Mouse (Mus musculus) neural tube, embryonic 14.5 days (tissue): ENCODE data around the gene Defb36. TPM values are rescaled to one million over a fixed set of nuclear protein-coding genes. Genes with fewer than 3 reads are reported as not detected.

Experiments
- ATAC-seq: fragments of 200-750 bp; cut with Nextera tagmentation; 2 replicates; pipeline ENCODE4 v1.8.0; 2017; ENCODE audit warnings: low read depth, mild to moderate bottlenecking, moderate TSS enrichment, moderate library complexity
- H3K27ac ChIP-seq: fragments of 300-500 bp; sonication (generic); 2 replicates; pipeline ENCODE4 v1.5.1; 2014; ENCODE audit warnings: low read depth, mild to moderate bottlenecking, control low read depth, low read length, moderate library complexity, mixed read lengths
- H3K27me3 ChIP-seq: fragments of 300-500 bp; sonication (generic); 2 replicates; pipeline ENCODE4 v1.6.1; 2014; ENCODE audit warnings: low read length; ENCODE audit not compliant: control insufficient read depth, insufficient read depth
- H3K36me3 ChIP-seq: fragments of 300-500 bp; sonication (generic); 2 replicates; pipeline ENCODE4 v1.6.1; 2014; ENCODE audit warnings: low read length, mixed read lengths; ENCODE audit not compliant: control insufficient read depth, insufficient read depth
- H3K4me1 ChIP-seq: fragments of 300-500 bp; sonication (generic); 2 replicates; pipeline ENCODE4 v1.6.1; 2014; ENCODE audit warnings: low read length; ENCODE audit not compliant: control insufficient read depth, insufficient read depth
- H3K4me2 ChIP-seq: fragments of 300-500 bp; sonication (generic); 2 replicates; pipeline ENCODE4 v1.6.1; 2014; ENCODE audit warnings: mild to moderate bottlenecking, low read depth, low read length, control low read depth
- H3K4me3 ChIP-seq: fragments of 300-500 bp; sonication (generic); 2 replicates; pipeline ENCODE4 v1.5.1; 2014; ENCODE audit warnings: low read depth, low read length, control low read depth, mixed read lengths
- H3K9ac ChIP-seq: fragments of 300-500 bp; sonication (generic); replicated peaks from 2 replicates; pipeline ENCODE4 v1.6.1; 2014; ENCODE audit warnings: low read depth, mild to moderate bottlenecking, control low read depth, low read length, mixed read lengths
- H3K9me3 ChIP-seq: fragments of 300-500 bp; sonication (generic); 2 replicates; pipeline ENCODE4 v1.6.1; 2016; ENCODE audit warnings: low read length; ENCODE audit not compliant: control insufficient read depth
- WGBS: fragments of 180-500 bp; shearing (Covaris S2); extraction: QIAGEN DNeasy Blood & Tissue Kit; methylation state at CpG from one replicate; pipeline ENCODE4 v1.1.7; 2014; 5-methylcytosine and 5-hydroxymethylcytosine counted together
- polyA plus RNA-seq: library from polyadenylated mRNA; unstranded; fragments of >200 nt; fragmentation: Nextera tagmentation; extraction: Ambion mirVana; gene quantifications from 2 replicates; pipeline ENCODE4 v1.2.1, GENCODE M21; 2014

Gene Defb36
- not detected in 2 replicates for polyA plus RNA-seq

- no peak for ATAC-seq
Measured at GRCm38 (mm10) chr2:152604057-152604456, at the start of gene Defb36. TSS of gene Defb36 (plus strand) at chr2:152604327.

DNA sequence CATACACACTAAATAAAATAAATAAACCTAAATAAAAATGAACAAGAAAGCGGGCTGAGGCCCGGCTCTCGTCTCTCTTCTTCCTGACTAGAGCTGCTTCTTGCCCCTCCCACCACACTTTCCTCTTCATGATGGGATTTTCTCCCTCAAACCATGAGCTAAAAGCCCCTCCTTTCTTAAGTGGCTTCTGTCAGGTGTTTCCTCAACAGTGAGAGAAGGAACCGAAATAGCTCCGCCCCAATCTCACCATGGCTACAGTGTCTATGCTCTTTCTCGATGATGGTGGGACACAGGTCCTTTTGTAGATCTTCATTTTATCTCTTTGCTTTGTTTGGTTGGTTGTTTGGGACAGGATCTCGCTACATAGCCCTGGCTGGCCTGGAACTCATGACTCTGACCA lies 47.5 kb upstream of the Defb36 start:
- no peaks in the 10 kb centered on the region for H3K4me1 ChIP-seq
- H3K36me3 ChIP-seq = no peaks in the 10 kb centered on the region
- H3K9me3 ChIP-seq = no peaks in the 10 kb centered on the region
- no peak for ATAC-seq
- no peak overlapping the region for H3K9ac ChIP-seq
- 89% methylated on average over 7 of the region's 7 CpGs for WGBS
- H3K4me3 ChIP-seq = no peak overlapping the region
- H3K4me2 ChIP-seq = no peak overlapping the region
- no peak overlapping the region for H3K27ac ChIP-seq
- H3K27me3 ChIP-seq = no peaks in the 10 kb centered on the region

More at GRCm38 (mm10) chr2:152604057-152604456, at the start of gene Defb36:
- H3K36me3 ChIP-seq = no peaks in the 10 kb centered on the region
- H3K4me3 ChIP-seq = no peak within 1 kb of the TSS
- H3K4me1 ChIP-seq = no peaks in the 10 kb centered on the region
- no peak within 1 kb of the TSS for H3K27ac ChIP-seq
- H3K4me2 ChIP-seq = no peak within 1 kb of the TSS
- WGBS = 87% methylated on average over 15 of the region's 15 CpGs
- no peaks in the 10 kb centered on the region for H3K9me3 ChIP-seq
- H3K9ac ChIP-seq = no peak within 1 kb of the TSS
- no peaks in the 10 kb centered on the region for H3K27me3 ChIP-seq

DNA sequence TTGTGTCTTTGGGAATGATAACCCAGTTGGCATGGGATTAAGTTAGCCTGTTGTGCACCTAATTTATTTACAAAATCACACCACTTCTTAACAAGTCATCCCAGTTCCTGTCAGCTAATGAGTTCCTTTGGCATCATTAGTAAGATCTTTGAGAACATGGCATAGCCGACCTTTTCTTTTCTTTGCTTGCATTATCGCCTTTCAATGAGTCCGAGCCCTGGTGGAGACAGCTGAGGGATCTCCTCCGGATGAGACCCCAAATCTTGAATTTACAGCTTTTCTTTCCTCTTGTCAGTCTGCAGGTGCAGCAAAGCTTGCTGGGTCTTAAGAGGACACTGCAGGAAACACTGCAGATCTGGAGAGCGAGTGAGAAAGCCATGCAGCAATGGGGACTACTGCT lies 35.1 kb upstream of the Defb36 start, which contains the start of gene Gm17416:
Gm17416 (plus strand) TSS at position 301 of the 400 bp plus-strand sequence.
- H3K36me3 ChIP-seq = no peaks in the 10 kb centered on the region
- no peaks in the 10 kb centered on the region for H3K9me3 ChIP-seq
- H3K4me1 ChIP-seq = no peaks in the 10 kb centered on the region
- H3K27ac ChIP-seq = no peak within 1 kb of the TSS
- no peak for ATAC-seq
- H3K4me2 ChIP-seq = no peak within 1 kb of the TSS
- 88% methylated on average over 5 of the region's 5 CpGs for WGBS
- no peak within 1 kb of the TSS for H3K9ac ChIP-seq
- H3K27me3 ChIP-seq = no peaks in the 10 kb centered on the region
- H3K4me3 ChIP-seq = no peak within 1 kb of the TSS

DNA sequence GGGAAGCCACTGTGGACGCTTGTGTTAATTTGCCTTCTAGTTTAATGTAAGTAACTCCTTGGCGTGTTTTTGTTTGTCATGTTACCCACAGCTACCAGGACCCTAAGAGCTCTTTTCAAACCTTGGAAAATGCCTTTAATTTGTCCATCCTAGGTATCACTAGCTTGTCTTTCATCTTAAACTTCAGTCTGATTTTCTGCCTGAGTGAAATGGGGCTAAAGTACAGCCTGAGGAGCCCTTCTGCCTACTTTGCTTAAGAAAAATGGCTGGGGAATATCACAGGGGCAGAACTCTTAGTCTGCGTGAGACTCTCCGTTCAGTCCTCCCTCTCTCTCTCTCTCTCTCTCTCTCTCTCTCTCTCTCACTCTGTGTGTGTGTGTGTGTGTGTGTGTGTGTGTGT lies 34.2 kb upstream of the Defb36 start:
- no peaks in the 10 kb centered on the region for H3K36me3 ChIP-seq
- 82% methylated on average over 4 of the region's 4 CpGs for WGBS
- H3K9ac ChIP-seq = no peak overlapping the region
- H3K9me3 ChIP-seq = no peaks in the 10 kb centered on the region
- no peak overlapping the region for H3K27ac ChIP-seq
- H3K27me3 ChIP-seq = no peaks in the 10 kb centered on the region
- H3K4me3 ChIP-seq = no peak overlapping the region
- H3K4me1 ChIP-seq = no peaks in the 10 kb centered on the region
- H3K4me2 ChIP-seq = no peak overlapping the region
- no peak for ATAC-seq

- WGBS = 88% methylated on average over 6 of the region's 6 CpGs
- no peak for ATAC-seq
- Histone ChIP-seq H3K27me3 (no peaks in the 10 kb centered on the region), H3K4me1 (no peaks in the 10 kb centered on the region), H3K27ac (no peak overlapping the region), H3K9ac (no peak overlapping the region), H3K9me3 (no peaks in the 10 kb centered on the region), H3K36me3 (no peaks in the 10 kb centered on the region), H3K4me3 (no peak overlapping the region), H3K4me2 (no peak overlapping the region)
Measured at GRCm38 (mm10) chr2:152570313-152570712, 33.8 kb upstream of the Defb36 start.

- Histone ChIP-seq H3K9me3 (no peaks in the 10 kb centered on the region), H3K27ac (no peak within 1 kb of the TSS), H3K4me1 (no peaks in the 10 kb centered on the region), H3K4me3 (no peak within 1 kb of the TSS), H3K4me2 (no peak within 1 kb of the TSS), H3K9ac (no peak within 1 kb of the TSS), H3K36me3 (no peaks in the 10 kb centered on the region), H3K27me3 (no peaks in the 10 kb centered on the region)
- ATAC-seq = no peak
- WGBS = 65% methylated on average over 11 of the region's 11 CpGs
Measured at GRCm38 (mm10) chr2:152572114-152572794, 31.9 kb upstream of the Defb36 start, which contains the start of gene Defb21. TSS of gene Defb21 (plus strand) at chr2:152572744.

GRCm38 (mm10) chr2:152573484-152573883 lies 30.6 kb upstream of the Defb36 start:
- 87% methylated on average over 8 of the region's 8 CpGs for WGBS
- Histone ChIP-seq H3K27ac (no peak overlapping the region), H3K4me3 (no peak overlapping the region), H3K4me2 (no peak overlapping the region), H3K9me3 (no peaks in the 10 kb centered on the region), H3K9ac (no peak overlapping the region), H3K36me3 (no peaks in the 10 kb centered on the region), H3K27me3 (no peaks in the 10 kb centered on the region), H3K4me1 (no peaks in the 10 kb centered on the region)
- no peak for ATAC-seq

- WGBS = 79% methylated on average over 7 of the region's 7 CpGs
- H3K4me1 ChIP-seq = no peaks in the 10 kb centered on the region
- no peaks in the 10 kb centered on the region for H3K27me3 ChIP-seq
- no peak within 1 kb of the TSS for H3K4me3 ChIP-seq
- H3K36me3 ChIP-seq = no peaks in the 10 kb centered on the region
- no peaks in the 10 kb centered on the region for H3K9me3 ChIP-seq
- ATAC-seq = no peak
- no peak within 1 kb of the TSS for H3K4me2 ChIP-seq
- no peak within 1 kb of the TSS for H3K27ac ChIP-seq
- H3K9ac ChIP-seq = no peak within 1 kb of the TSS
Measured at GRCm38 (mm10) chr2:152580107-152580506, 24.0 kb upstream of the Defb36 start, which contains the start of gene Defb19. TSS of gene Defb19 (minus strand) at chr2:152580312.

GRCm38 (mm10) chr2:152580612-152581011 lies 23.5 kb upstream of the Defb36 start:
- no peaks in the 10 kb centered on the region for H3K36me3 ChIP-seq
- H3K4me3 ChIP-seq = no peak overlapping the region
- H3K9ac ChIP-seq = no peak overlapping the region
- H3K4me2 ChIP-seq = no peak overlapping the region
- WGBS = 91% methylated on average over 11 of the region's 11 CpGs
- no peaks in the 10 kb centered on the region for H3K4me1 ChIP-seq
- no peaks in the 10 kb centered on the region for H3K9me3 ChIP-seq
- ATAC-seq = no peak
- no peaks in the 10 kb centered on the region for H3K27me3 ChIP-seq
- H3K27ac ChIP-seq = no peak overlapping the region
